Mouse (Mus musculus) cortical plate, adult 2 months (tissue): Measurements from ENCODE around the gene Pcgf1.

ENCODE experiments used
- CTCF ChIP-seq: fragments of 200-500 bp; IDR thresholded peaks from 2 replicates; pipeline ENCODE4 v1.5.1; 2011; ENCODE audit warnings: mild to moderate bottlenecking, control low read depth, low read length; ENCODE audit not compliant: insufficient read depth; ENCODE audit errors: extremely low read depth
- POLR2A ChIP-seq: fragments of 200-500 bp; IDR thresholded peaks from 2 replicates; pipeline ENCODE4 v1.6.1; 2011; ENCODE audit warnings: mild to moderate bottlenecking, low read length, control low read depth; ENCODE audit not compliant: insufficient read depth; ENCODE audit errors: extremely low read depth

GRCm38 (mm10) chr6:83080210-83080609 is 2.5 kb downstream of the Pcgf1 start:
- TF ChIP-seq POLR2A: no peak
- TF ChIP-seq CTCF: no peak
